Mouse (Mus musculus) T-cell, adult 66 days (primary cell): Measurements from ENCODE around the gene Snapc2. TPM values are rescaled to one million over a fixed set of nuclear protein-coding genes. Genes with fewer than 3 reads are reported as not detected.

ENCODE experiments used
- total RNA-seq, 2 experiments: library from RNA; stranded (reverse); gene quantifications; 3 replicates in 1 of 2; 4 replicates in 1 of 2; pipeline ENCODE4 v1.2.4; 2023

Snapc2 gene
- total RNA-seq, result 10 to 100 TPM; 17.9 to 20.3 TPM

GRCm38 (mm10) chr8:4252934-4253841 is at the start of gene Snapc2:
TSS of gene Snapc2 (plus strand) at chr8:4253080.

GRCm38 (mm10) chr8:4216791-4217621 is 35.9 kb upstream of the Snapc2 start, which contains the start of gene Prr36:
TSS of gene Prr36 (minus strand) at chr8:4217459.

DNA sequence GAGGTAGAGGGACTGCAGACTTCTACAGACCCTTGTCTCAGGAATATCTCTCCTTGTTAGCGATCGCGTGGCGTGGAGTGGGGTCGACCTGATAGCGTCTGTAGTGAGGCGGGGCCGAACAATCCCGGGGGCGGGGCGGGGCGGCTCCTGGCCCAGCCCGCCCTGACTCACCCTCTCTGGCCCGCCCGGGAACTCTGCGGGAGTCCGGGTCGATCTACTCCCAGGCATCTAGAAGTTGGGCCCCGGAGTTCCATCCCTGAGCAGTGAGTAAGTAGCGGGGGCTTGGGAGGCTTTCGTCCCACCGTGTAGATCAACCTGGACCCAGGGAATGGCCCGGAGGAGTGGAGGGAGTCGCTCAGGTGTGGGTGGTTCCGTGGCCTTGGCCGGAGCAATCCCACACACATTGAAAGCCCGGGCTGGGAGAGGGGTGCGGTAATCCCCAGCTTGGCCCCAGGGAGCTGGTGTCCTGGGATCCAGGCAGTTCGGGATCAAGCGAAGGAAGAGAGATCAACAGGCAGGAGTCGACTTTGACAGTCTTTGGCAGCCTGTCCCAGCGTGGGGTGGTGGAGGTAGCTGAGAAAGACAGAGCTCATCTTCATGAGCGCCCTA is 26.0 kb upstream of the Snapc2 start, which contains the start of gene Lrrc8e:
Lrrc8e (plus strand) TSS at position 89 of the 609 bp plus-strand sequence.

GRCm38 (mm10) chr8:4238434-4239192 is 14.3 kb upstream of the Snapc2 start, which contains the start of the genes Map2k7 and Gm49320:
TSS of gene Map2k7 (plus strand) at chr8:4238740.
TSS of gene Gm49320 (plus strand) at chr8:4238865.

GRCm38 (mm10) chr8:4247951-4248540 is 4.8 kb upstream of the Snapc2 start, which contains the start of gene Tgfbr3l:
TSS of gene Tgfbr3l (plus strand) at chr8:4248214.

GRCm38 (mm10) chr8:4259125-4259804 is 6.4 kb downstream of the Snapc2 start, which contains the start of gene Ctxn1:
TSS of gene Ctxn1 (minus strand) at chr8:4259274.

DNA sequence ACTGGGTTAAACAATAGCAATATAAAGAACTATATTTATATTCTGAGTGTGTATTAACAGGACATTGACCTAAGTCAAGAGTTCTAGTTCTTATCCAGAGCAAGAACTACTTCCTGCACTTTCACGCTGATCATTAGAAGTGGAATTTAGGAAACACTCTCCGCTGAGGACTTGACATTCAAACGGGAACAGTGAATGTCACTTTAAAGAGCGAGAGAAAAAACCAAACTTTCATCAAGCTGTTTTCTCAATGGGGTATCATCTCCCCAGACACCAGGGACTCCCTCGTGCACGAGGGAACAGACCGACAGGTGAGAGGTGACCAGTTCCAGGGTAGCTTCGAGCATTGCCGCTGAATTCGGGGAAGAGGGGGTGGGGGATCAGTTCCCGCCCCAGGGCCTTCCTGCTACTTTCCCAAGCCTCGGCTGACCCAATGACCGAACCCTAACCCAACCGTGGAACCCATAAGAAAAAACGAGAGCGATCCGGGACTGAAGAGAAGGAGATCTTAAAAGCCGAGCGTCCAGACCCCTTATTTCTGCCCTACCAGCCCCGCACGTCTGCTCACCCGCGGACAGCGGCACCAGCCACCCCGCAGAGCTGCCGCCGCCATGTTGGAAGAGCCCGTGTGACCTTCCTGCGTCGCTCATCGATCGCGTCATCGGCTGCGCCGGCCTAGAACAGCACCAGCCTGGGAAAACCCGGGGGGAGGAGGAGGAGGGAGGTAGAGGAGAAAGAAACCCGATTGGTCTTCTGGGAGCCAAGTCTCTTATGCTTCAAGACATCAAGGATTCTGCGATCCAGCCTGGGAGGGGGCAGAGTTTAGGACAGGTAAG is 22.6 kb downstream of the Snapc2 start, which contains the start of gene Timm44:
Timm44 (minus strand) TSS at position 639 of the 836 bp plus-strand sequence.

Other genes starting within 250 kb of the Snapc2 start
- not detected for gene Cd209f, start 147.2 kb upstream of the Snapc2 start, total RNA-seq
- not detected for gene Cd209g, start 119.0 kb upstream of the Snapc2 start, total RNA-seq
- gene Evi5l, start 86.5 kb upstream of the Snapc2 start, total RNA-seq, result 10 to 100 TPM; 20.4 to 25.1 TPM
- under 1 TPM; 0.15 to 0.38 TPM for gene Prr36, start 35.6 kb upstream of the Snapc2 start, total RNA-seq
- gene Lrrc8e, start 26.3 kb upstream of the Snapc2 start, total RNA-seq, result not detected
- 100 to 1,000 TPM; 131 to 134 TPM for gene Map2k7, start 14.3 kb upstream of the Snapc2 start, total RNA-seq
- 1 to 10 TPM in 1 of 2 experiments, not detected in 1; 3.9 TPM for gene Gm49320, start 14.2 kb upstream of the Snapc2 start, total RNA-seq
- gene Tgfbr3l, start 4.9 kb upstream of the Snapc2 start, total RNA-seq, result 10 to 100 TPM; 36.5 to 43.9 TPM
- 1 to 10 TPM; 1.6 to 3.1 TPM for gene Ctxn1, start 6.2 kb downstream of the Snapc2 start, total RNA-seq
- 10 to 100 TPM; 70.9 to 83.2 TPM for gene Timm44, start 22.8 kb downstream of the Snapc2 start, total RNA-seq
- 10 to 100 TPM; 25.5 to 25.8 TPM for gene Ccl25, start 72.1 kb downstream of the Snapc2 start, total RNA-seq
- 100 to 1,000 TPM; 101 to 106 TPM for gene Elavl1, start 72.3 kb downstream of the Snapc2 start, total RNA-seq
- 10 to 100 TPM; 39.1 to 47.5 TPM for gene Cers4, start 239.9 kb downstream of the Snapc2 start, total RNA-seq